Mouse (Mus musculus) CD4-positive, CD25-positive, alpha-beta regulatory T cell, adult 2 months (primary cell): ENCODE measurements around the gene Tecpr2.

ENCODE experiments used
- DNase-seq: peaks from one replicate; pipeline ENCODE4 v3.0.0-alpha.2; 2012; ENCODE audit warnings: low read depth, low spot score

Tecpr2 gene

GRCm38 (mm10) chr12:110977896-110978606 is 89.0 kb downstream of the Tecpr2 start:
- no peak for DNase-seq

GRCm38 (mm10) chr12:110978607-110979406 is 89.7 kb downstream of the Tecpr2 start, which contains the start of gene Ankrd9:
Gene Ankrd9, minus strand, starts transcription at chr12:110979040.
- peak; percentile 94 for DNase-seq

GRCm38 (mm10) chr12:110979808-110980207 is 90.7 kb downstream of the Tecpr2 start:
- DNase-seq, result no peak

GRCm38 (mm10) chr12:110981736-110982135 is 92.7 kb downstream of the Tecpr2 start:
- no peak for DNase-seq

- DNase-seq, result no peak
Observed at GRCm38 (mm10) chr12:110983083-110983482, 94.0 kb downstream of the Tecpr2 start.

GRCm38 (mm10) chr12:110983714-110984113 is 94.7 kb downstream of the Tecpr2 start:
- DNase-seq, result no peak

GRCm38 (mm10) chr12:110984598-110984997 is 95.5 kb downstream of the Tecpr2 start:
- DNase-seq, result no peak

GRCm38 (mm10) chr12:110985141-110985540 is 96.1 kb downstream of the Tecpr2 start:
- no peak for DNase-seq

GRCm38 (mm10) chr12:110986536-110987425 is 97.7 kb downstream of the Tecpr2 start:
- no peak for DNase-seq

- no peak for DNase-seq
Observed at GRCm38 (mm10) chr12:110989409-110989808, 100.3 kb downstream of the Tecpr2 start.

GRCm38 (mm10) chr12:110990500-110990899 is 101.4 kb downstream of the Tecpr2 start:
- no peak for DNase-seq

GRCm38 (mm10) chr12:110991361-110992127 is 102.5 kb downstream of the Tecpr2 start:
- peak; percentile 92 for DNase-seq

- DNase-seq, result peak; percentile 94
Observed at GRCm38 (mm10) chr12:110992128-110992553, 103.1 kb downstream of the Tecpr2 start.

- DNase-seq, result no peak
Observed at GRCm38 (mm10) chr12:110992771-110993170, 103.7 kb downstream of the Tecpr2 start.

- no peak for DNase-seq
Observed at GRCm38 (mm10) chr12:110993226-110993625, 104.2 kb downstream of the Tecpr2 start.

- DNase-seq, result no peak
Observed at GRCm38 (mm10) chr12:110994666-110995065, 105.6 kb downstream of the Tecpr2 start.

GRCm38 (mm10) chr12:110998092-110998491 is 109.0 kb downstream of the Tecpr2 start:
- DNase-seq, result no peak

- no peak for DNase-seq
Observed at GRCm38 (mm10) chr12:110999820-111000219, 110.8 kb downstream of the Tecpr2 start.

GRCm38 (mm10) chr12:111000956-111001355 is 111.9 kb downstream of the Tecpr2 start:
- no peak for DNase-seq

GRCm38 (mm10) chr12:111004142-111004541 is 115.1 kb downstream of the Tecpr2 start:
- DNase-seq, result no peak

GRCm38 (mm10) chr12:111005803-111006202 is 116.7 kb downstream of the Tecpr2 start:
- DNase-seq, result no peak
